ENCODE assay signal across 8 mouse cellular contexts in the genomic region with DNA sequence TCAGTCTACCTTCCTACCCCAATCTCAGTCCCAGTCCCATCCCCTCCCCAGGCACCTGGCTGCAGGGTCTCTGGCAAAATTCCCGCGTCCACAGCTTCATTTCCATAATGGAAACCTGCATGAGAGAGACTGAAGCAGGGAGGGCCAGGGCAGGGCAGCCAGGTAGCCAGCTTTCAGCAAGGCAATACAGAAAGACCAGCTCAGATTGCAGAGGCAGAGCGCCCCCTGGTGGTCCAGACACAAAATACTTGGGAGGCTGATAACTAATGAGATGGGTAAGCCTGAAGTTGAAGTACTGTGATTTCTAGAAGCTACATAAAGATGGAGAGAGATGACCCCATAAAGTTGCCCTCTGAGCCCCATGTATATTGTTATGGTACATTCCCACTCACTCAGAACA. TPM values are rescaled to one million over a fixed set of nuclear protein-coding genes. Genes with fewer than 3 reads are reported as not detected.
DNase-seq lines count a peak whose midpoint lies in the region; ATAC-seq lines count a peak whose summit lies in the region.

No protein-coding gene starts in this region.

- no peak for ATAC-seq in neural tube, embryonic 15.5 days (ENCODE audit: low FRiP score)
- ATAC-seq in intestine, embryonic 15.5 days = peak; percentile 82
- peak; percentile 53 for ATAC-seq in midbrain, embryonic 15.5 days (replicated peaks)

- peaks cover 10% of the 10 kb centered on the region for H3K27me3 ChIP-seq in neural tube, embryonic 15.5 days (replicated peaks)
- no peaks in the 10 kb centered on the region for H3K27me3 ChIP-seq in intestine, embryonic 15.5 days (replicated peaks)
- peaks cover 4% of the 10 kb centered on the region; the same call in 1 of the 2 replicates for H3K27me3 ChIP-seq in midbrain, embryonic 15.5 days (replicated peaks)

- no peaks in the 10 kb centered on the region for H3K9me3 ChIP-seq in neural tube, embryonic 15.5 days (replicated peaks)
- H3K9me3 ChIP-seq in intestine, embryonic 15.5 days = no peaks in the 10 kb centered on the region
- no peaks in the 10 kb centered on the region for H3K9me3 ChIP-seq in midbrain, embryonic 15.5 days

- no peak overlapping the region for H3K4me2 ChIP-seq in neural tube, embryonic 15.5 days
- H3K4me2 ChIP-seq in intestine, embryonic 15.5 days (replicated peaks) = no peak overlapping the region
- H3K4me2 ChIP-seq in midbrain, embryonic 15.5 days = no peak overlapping the region

- no peak overlapping the region for H3K27ac ChIP-seq in neural tube, embryonic 15.5 days (replicated peaks)
- H3K27ac ChIP-seq in intestine, embryonic 15.5 days = no peak overlapping the region
- H3K27ac ChIP-seq in midbrain, embryonic 15.5 days = no peak overlapping the region

- 0% methylated on average over 3 of the region's 3 CpGs for WGBS in neural tube, embryonic 15.5 days
- WGBS in intestine, embryonic 15.5 days = 0% methylated on average over 3 of the region's 3 CpGs
- 0% methylated on average over 3 of the region's 3 CpGs for WGBS in midbrain, embryonic 15.5 days

- intact Hi-C loops in left cerebral cortex, postnatal 14 days (cut with DNase I) = no loop called here

- peak; percentile 85 for DNase-seq in neural tube, embryonic 10.5 days (ENCODE audit: extremely low spot score, low spot score)
- DNase-seq in cerebellum, postnatal 25 days = peak; percentile 89 to 91
- peak; percentile 60 to 61 for DNase-seq in frontal cortex, postnatal 25 days (ENCODE audit: low spot score in 2 of 2)
- DNase-seq in left cerebral cortex, postnatal 14 days (ENCODE audit: low spot score in 2 of 2) = peak; percentile 76 to 79
- DNase-seq in spleen, postnatal 14 days (ENCODE audit: low spot score in 2 of 2) = peak; percentile 47 to 69

- H3K4me3 ChIP-seq in neural tube, embryonic 15.5 days (replicated peaks) = no peak overlapping the region
- H3K4me3 ChIP-seq in intestine, embryonic 15.5 days (replicated peaks) = no peak overlapping the region
- H3K4me3 ChIP-seq in midbrain, embryonic 15.5 days = no peak overlapping the region

- H3K9ac ChIP-seq in neural tube, embryonic 15.5 days (replicated peaks) = no peak overlapping the region
- no peak overlapping the region for H3K9ac ChIP-seq in intestine, embryonic 15.5 days
- no peak overlapping the region for H3K9ac ChIP-seq in midbrain, embryonic 15.5 days

- no peaks in the 10 kb centered on the region for H3K36me3 ChIP-seq in neural tube, embryonic 15.5 days
- H3K36me3 ChIP-seq in intestine, embryonic 15.5 days = no peaks in the 10 kb centered on the region
- H3K36me3 ChIP-seq in midbrain, embryonic 15.5 days (replicated peaks) = no peaks in the 10 kb centered on the region

- H3K4me1 ChIP-seq in neural tube, embryonic 15.5 days = no peaks in the 10 kb centered on the region
- H3K4me1 ChIP-seq in intestine, embryonic 15.5 days (replicated peaks) = 0 out of 2 replicates have a peak, but pooled peaks cover 2% of the 10 kb centered on the region
- H3K4me1 ChIP-seq in midbrain, embryonic 15.5 days = no peaks in the 10 kb centered on the region

RNA-seq across cellular contexts. Expression of a gene that starts 16.4 kb away (rescaled TPM):
- polyA plus RNA-seq in neural tube, embryonic 15.5 days (2015; fragmentation: Nextera tagmentation; extraction: Ambion mirVana) = 0.23 and 0.27 TPM in 2 replicates
- 0.14 TPM in 1 of 2 replicates, not detected in the other for polyA plus RNA-seq in intestine, embryonic 15.5 days (2015; fragmentation: Nextera tagmentation; extraction: Ambion mirVana)
- total RNA-seq in left cerebral cortex, postnatal 14 days (2021) = under 1 TPM in 1 of 2 experiments, not detected in 1; 0.37 TPM
- 0.06 and 0.11 TPM in 2 replicates for polyA plus RNA-seq in midbrain, embryonic 15.5 days (2015; fragmentation: Nextera tagmentation; extraction: Ambion mirVana)

RNA-seq across cellular contexts. Expression of a gene that starts 19.9 kb away (rescaled TPM):
- 17.5 and 26.7 TPM in 2 replicates for polyA plus RNA-seq in neural tube, embryonic 15.5 days (2015; fragmentation: Nextera tagmentation; extraction: Ambion mirVana)
- polyA plus RNA-seq in intestine, embryonic 15.5 days (2015; fragmentation: Nextera tagmentation; extraction: Ambion mirVana) = 42.3 and 46.0 TPM in 2 replicates
- 1 to 10 TPM; 3.3 to 5.7 TPM for total RNA-seq in left cerebral cortex, postnatal 14 days (2021)
- 22.6 and 23.1 TPM in 2 replicates for polyA plus RNA-seq in midbrain, embryonic 15.5 days (2015; fragmentation: Nextera tagmentation; extraction: Ambion mirVana)

RNA-seq across cellular contexts. Expression of a gene that starts 22.4 kb away (rescaled TPM):
- 1.1 TPM in 2 replicates for polyA plus RNA-seq in neural tube, embryonic 15.5 days (2015; fragmentation: Nextera tagmentation; extraction: Ambion mirVana)
- 1.3 and 2.0 TPM in 2 replicates for polyA plus RNA-seq in intestine, embryonic 15.5 days (2015; fragmentation: Nextera tagmentation; extraction: Ambion mirVana)
- total RNA-seq in left cerebral cortex, postnatal 14 days (2021) = under 1 TPM in 1 of 2 experiments, not detected in 1; 0.23 TPM
- polyA plus RNA-seq in midbrain, embryonic 15.5 days (2015; fragmentation: Nextera tagmentation; extraction: Ambion mirVana) = 0.68 and 0.89 TPM in 2 replicates

RNA-seq across cellular contexts. Expression of a gene that starts 27.2 kb away (rescaled TPM):
- 0.14 and 8.5 TPM in 2 replicates for polyA plus RNA-seq in neural tube, embryonic 15.5 days (2015; fragmentation: Nextera tagmentation; extraction: Ambion mirVana)
- polyA plus RNA-seq in intestine, embryonic 15.5 days (2015; fragmentation: Nextera tagmentation; extraction: Ambion mirVana) = 42.8 and 46.2 TPM in 2 replicates
- not detected for total RNA-seq in left cerebral cortex, postnatal 14 days (2021)
- 0.23 TPM in 1 of 2 replicates, not detected in the other for polyA plus RNA-seq in midbrain, embryonic 15.5 days (2015; fragmentation: Nextera tagmentation; extraction: Ambion mirVana)

RNA-seq across cellular contexts. Expression of a gene that starts 28.9 kb away (rescaled TPM):
- polyA plus RNA-seq in neural tube, embryonic 15.5 days (2015; fragmentation: Nextera tagmentation; extraction: Ambion mirVana) = 9.1 and 9.5 TPM in 2 replicates
- 24.2 and 24.8 TPM in 2 replicates for polyA plus RNA-seq in intestine, embryonic 15.5 days (2015; fragmentation: Nextera tagmentation; extraction: Ambion mirVana)
- total RNA-seq in left cerebral cortex, postnatal 14 days (2021) = 1 to 10 TPM; 6.3 to 9.6 TPM
- polyA plus RNA-seq in midbrain, embryonic 15.5 days (2015; fragmentation: Nextera tagmentation; extraction: Ambion mirVana) = 2.4 and 2.5 TPM in 2 replicates
